Mouse (Mus musculus): ENCODE measurements around the gene Ugt1a6b. TPM values are rescaled to one million over a fixed set of nuclear protein-coding genes. Genes with fewer than 3 reads are reported as not detected.

Gene Ugt1a6b
- polyA plus RNA-seq, 1 experiment, result not detected

DNA sequence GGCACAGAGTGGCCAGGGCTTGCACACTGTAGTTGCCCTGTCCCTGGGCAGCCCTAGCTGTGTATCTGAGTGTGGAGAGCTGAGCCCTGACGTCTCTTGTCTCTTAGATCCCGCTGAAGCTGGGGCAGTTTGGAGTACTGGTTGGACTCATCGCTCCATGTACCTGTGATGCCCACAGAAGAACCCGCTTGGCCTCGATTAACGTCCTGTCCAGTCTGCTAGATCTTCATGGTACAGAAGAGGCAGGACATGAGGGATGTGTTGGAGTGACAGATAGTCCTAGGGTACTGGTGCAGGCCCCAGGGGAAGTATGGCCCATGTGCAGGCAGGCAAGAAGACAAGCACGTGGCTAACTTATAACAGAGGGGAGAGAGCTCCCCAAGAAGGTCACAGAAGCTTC lies 146.5 kb downstream of the Ugt1a6b start:
- no peaks in the 10 kb centered on the region for H3K4me1 ChIP-seq (ENCODE audit: control insufficient read depth, insufficient read depth, low read length)
- 76% methylated on average over 7 of the region's 7 CpGs for whole genome bisulfite sequencing
- TF ChIP-seq CTCF (IDR thresholded peaks at IDR 0.05; ENCODE audit: insufficient read depth, low read depth, low read length) (no peak), POLR2A (IDR thresholded peaks at IDR 0.05; ENCODE audit: insufficient read depth, low read depth, low read length) (no peak)
- H3K27ac ChIP-seq (ENCODE audit: insufficient read depth, low read depth, low read length), result no peak overlapping the region
- no peak overlapping the region for H3K4me3 ChIP-seq (ENCODE audit: insufficient read depth, low read depth, low read length)

GRCm38 (mm10) chr1:88250023-88250422 lies 147.0 kb downstream of the Ugt1a6b start:
- Histone ChIP-seq H3K27ac (ENCODE audit: insufficient read depth, low read depth, low read length) (no peak overlapping the region), H3K4me3 (ENCODE audit: insufficient read depth, low read depth, low read length) (no peak overlapping the region), H3K4me1 (ENCODE audit: control insufficient read depth, insufficient read depth, low read length) (no peaks in the 10 kb centered on the region)
- TF ChIP-seq CTCF (IDR thresholded peaks at IDR 0.05; ENCODE audit: insufficient read depth, low read depth, low read length) (no peak), POLR2A (IDR thresholded peaks at IDR 0.05; ENCODE audit: insufficient read depth, low read depth, low read length) (no peak)
- WGBS, result 83% methylated on average over 5 of the region's 5 CpGs

GRCm38 (mm10) chr1:88253106-88253505 lies 150.1 kb downstream of the Ugt1a6b start:
- Histone ChIP-seq H3K27ac (ENCODE audit: insufficient read depth, low read depth, low read length) (no peak overlapping the region), H3K4me3 (ENCODE audit: insufficient read depth, low read depth, low read length) (no peak overlapping the region), H3K4me1 (ENCODE audit: control insufficient read depth, insufficient read depth, low read length) (no peaks in the 10 kb centered on the region)
- WGBS, result 75% methylated on average over 8 of the region's 8 CpGs
- TF ChIP-seq CTCF (IDR thresholded peaks at IDR 0.05; ENCODE audit: insufficient read depth, low read depth, low read length) (no peak), POLR2A (IDR thresholded peaks at IDR 0.05; ENCODE audit: insufficient read depth, low read depth, low read length) (no peak)

GRCm38 (mm10) chr1:88253540-88253939 lies 150.5 kb downstream of the Ugt1a6b start:
- TF ChIP-seq POLR2A (IDR thresholded peaks at IDR 0.05; ENCODE audit: insufficient read depth, low read depth, low read length) (no peak), CTCF (IDR thresholded peaks at IDR 0.05; ENCODE audit: insufficient read depth, low read depth, low read length) (no peak)
- Histone ChIP-seq H3K27ac (ENCODE audit: insufficient read depth, low read depth, low read length) (no peak overlapping the region), H3K4me1 (ENCODE audit: control insufficient read depth, insufficient read depth, low read length) (no peaks in the 10 kb centered on the region), H3K4me3 (ENCODE audit: insufficient read depth, low read depth, low read length) (no peak overlapping the region)
- 74% methylated on average over 6 of the region's 6 CpGs for WGBS

DNA sequence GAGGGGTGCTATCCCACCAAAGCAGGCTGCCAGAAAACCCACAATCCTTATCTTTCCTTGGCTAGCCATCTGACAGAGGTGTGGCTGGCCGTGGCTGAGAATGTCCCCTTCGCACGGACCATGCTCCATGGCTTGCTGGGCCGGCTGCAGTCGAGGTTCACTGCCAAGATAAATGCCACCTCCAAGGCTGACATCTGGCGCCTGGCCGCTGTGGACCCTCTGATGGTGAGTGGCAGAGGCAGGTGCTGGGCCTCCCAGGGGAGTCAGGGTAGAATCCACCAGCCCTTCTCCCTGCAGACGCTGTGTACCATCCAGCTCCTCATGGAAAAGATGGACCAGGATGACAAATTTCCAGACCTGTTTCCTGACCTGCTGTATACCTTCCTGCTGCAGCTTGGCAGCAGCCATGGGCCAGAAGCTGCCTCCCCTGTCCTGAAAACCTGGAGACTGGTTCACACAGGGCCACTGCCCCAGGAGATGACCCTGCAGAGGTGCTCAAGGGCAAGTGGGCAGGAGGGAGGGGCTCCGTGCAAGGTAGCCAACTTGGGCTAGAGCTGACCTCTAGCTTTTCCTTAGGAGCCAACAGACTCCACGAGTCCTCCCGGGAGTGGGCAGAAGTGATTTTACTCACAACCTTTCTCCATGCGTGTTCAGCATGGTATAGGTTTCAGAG lies 151.9 kb downstream of the Ugt1a6b start:
- no peak for TF ChIP-seq CTCF (IDR thresholded peaks at IDR 0.05; ENCODE audit: insufficient read depth, low read depth, low read length)
- no peak for TF ChIP-seq POLR2A (IDR thresholded peaks at IDR 0.05; ENCODE audit: insufficient read depth, low read depth, low read length)
- no peak overlapping the region for H3K4me3 ChIP-seq (ENCODE audit: insufficient read depth, low read depth, low read length)
- no peak overlapping the region for H3K27ac ChIP-seq (ENCODE audit: insufficient read depth, low read depth, low read length)
- peaks cover 3% of the 10 kb centered on the region; the same call in 1 of the 2 replicates for H3K4me1 ChIP-seq (ENCODE audit: control insufficient read depth, insufficient read depth, low read length)
- WGBS, result 91% methylated on average over 12 of the region's 12 CpGs

DNA sequence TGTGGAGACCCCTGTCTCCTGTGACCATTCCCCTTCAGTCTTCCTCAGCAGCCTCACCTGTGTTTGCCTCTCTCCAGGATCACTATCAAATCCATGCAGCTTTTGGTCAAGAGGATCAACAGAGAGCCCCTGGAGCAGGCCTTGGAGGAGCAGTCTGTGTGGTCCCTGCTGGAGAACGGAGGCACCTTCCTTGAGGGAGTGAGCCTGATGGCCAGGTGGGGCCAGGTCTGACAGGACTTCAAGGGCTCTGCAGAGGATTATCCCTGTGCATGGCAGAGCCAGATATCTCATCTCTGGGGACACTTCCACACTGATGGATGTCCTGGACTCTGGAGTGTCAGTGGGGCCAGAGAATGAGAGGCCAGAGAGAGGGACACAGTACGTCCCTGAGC lies 152.4 kb downstream of the Ugt1a6b start:
- H3K4me1 ChIP-seq (ENCODE audit: control insufficient read depth, insufficient read depth, low read length), result peaks cover 3% of the 10 kb centered on the region; the same call in 1 of the 2 replicates
- H3K27ac ChIP-seq (ENCODE audit: insufficient read depth, low read depth, low read length), result no peak overlapping the region
- WGBS, result 60% methylated on average over 2 of the region's 2 CpGs
- H3K4me3 ChIP-seq (ENCODE audit: insufficient read depth, low read depth, low read length), result no peak overlapping the region
- TF ChIP-seq POLR2A (IDR thresholded peaks at IDR 0.05; ENCODE audit: insufficient read depth, low read depth, low read length) (no peak), CTCF (IDR thresholded peaks at IDR 0.05; ENCODE audit: insufficient read depth, low read depth, low read length) (no peak)

- no peak for TF ChIP-seq CTCF (IDR thresholded peaks at IDR 0.05; ENCODE audit: insufficient read depth, low read depth, low read length)
- no peak for TF ChIP-seq POLR2A (IDR thresholded peaks at IDR 0.05; ENCODE audit: insufficient read depth, low read depth, low read length)
- H3K4me3 ChIP-seq (ENCODE audit: insufficient read depth, low read depth, low read length), result no peak overlapping the region
- peaks cover 3% of the 10 kb centered on the region; the same call in 1 of the 2 replicates for H3K4me1 ChIP-seq (ENCODE audit: control insufficient read depth, insufficient read depth, low read length)
- H3K27ac ChIP-seq (ENCODE audit: insufficient read depth, low read depth, low read length), result no peak overlapping the region
- WGBS, result 80% methylated on average over 13 of the region's 13 CpGs
These were observed 153.1 kb downstream of the Ugt1a6b start for GRCm38 (mm10) chr1:88255989-88256754.

DNA sequence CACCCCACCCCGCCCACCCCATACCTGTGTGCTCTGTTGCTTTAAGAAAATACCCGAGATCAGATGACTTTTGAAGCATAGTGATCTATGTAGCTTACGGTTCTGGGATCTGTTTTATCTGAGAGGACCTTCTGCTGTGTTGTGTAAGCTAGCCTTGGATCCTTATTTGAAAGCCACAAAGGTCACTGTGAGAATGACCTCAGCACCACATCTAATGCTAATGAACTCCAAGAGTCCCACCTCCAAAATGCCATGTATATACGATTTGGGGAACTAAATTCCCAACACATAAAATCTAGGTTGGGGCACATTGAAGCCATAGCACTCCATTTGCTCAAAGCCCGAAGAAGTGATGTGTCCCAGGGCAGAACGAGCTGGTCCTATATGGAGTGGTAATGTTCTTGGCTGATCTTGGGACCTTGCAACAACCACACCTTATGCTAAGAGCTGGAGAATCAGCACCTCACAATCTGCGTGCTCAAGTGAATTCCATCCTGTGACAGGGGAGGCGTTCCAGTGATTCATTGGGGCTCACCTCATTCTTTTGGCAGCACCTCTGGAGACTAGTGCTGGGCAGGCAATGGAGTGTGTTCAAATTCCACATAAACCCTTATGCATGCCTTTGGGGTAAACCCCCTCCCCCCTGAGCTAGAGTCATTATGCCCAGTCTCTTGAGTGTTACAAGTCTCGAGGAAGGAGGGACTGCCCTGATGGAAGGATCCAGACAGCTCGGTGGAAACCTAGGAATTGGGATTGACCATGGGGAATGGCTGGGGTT lies 154.0 kb downstream of the Ugt1a6b start:
- TF ChIP-seq CTCF (IDR thresholded peaks at IDR 0.05; ENCODE audit: insufficient read depth, low read depth, low read length) (no peak), POLR2A (IDR thresholded peaks at IDR 0.05; ENCODE audit: insufficient read depth, low read depth, low read length) (no peak)
- Histone ChIP-seq H3K4me1 (ENCODE audit: control insufficient read depth, insufficient read depth, low read length) (peaks cover 3% of the 10 kb centered on the region; the same call in 1 of the 2 replicates), H3K27ac (ENCODE audit: insufficient read depth, low read depth, low read length) (no peak overlapping the region), H3K4me3 (ENCODE audit: insufficient read depth, low read depth, low read length) (no peak overlapping the region)
- 80% methylated on average over 10 of the region's 10 CpGs for WGBS

Data from olfactory bulb, adult 2 months (tissue).